Mouse (Mus musculus): Measurements from ENCODE around the gene Mrgbp. TPM values are rescaled to one million over a fixed set of nuclear protein-coding genes. Genes with fewer than 3 reads are reported as not detected.

Gene Mrgbp
- not detected in 2 replicates for polyA plus RNA-seq (2012; ENCODE audit: insufficient read depth, insufficient read length, low replicate concordance, missing spikeins)

GRCm38 (mm10) chr2:180581002-180581401 lies at the start of gene Mrgbp:
Gene Mrgbp (plus strand): TSS chr2:180581304.
- Histone ChIP-seq H3K4me3 (ENCODE audit: insufficient read depth, low read depth, low read length) (no peak within 1 kb of the TSS), H3K27ac (ENCODE audit: insufficient read depth, low read depth, low read length) (no peak within 1 kb of the TSS), H3K4me1 (ENCODE audit: control insufficient read depth, insufficient read depth, low read length) (peaks cover 15% of the 10 kb centered on the region)
- TF ChIP-seq POLR2A (IDR thresholded peaks at IDR 0.05; ENCODE audit: insufficient read depth, low read depth, low read length) (no peak), CTCF (IDR thresholded peaks at IDR 0.05; ENCODE audit: insufficient read depth, low read depth, low read length) (no peak)
- 71% methylated on average over 3 of the region's 3 CpGs for WGBS

DNA sequence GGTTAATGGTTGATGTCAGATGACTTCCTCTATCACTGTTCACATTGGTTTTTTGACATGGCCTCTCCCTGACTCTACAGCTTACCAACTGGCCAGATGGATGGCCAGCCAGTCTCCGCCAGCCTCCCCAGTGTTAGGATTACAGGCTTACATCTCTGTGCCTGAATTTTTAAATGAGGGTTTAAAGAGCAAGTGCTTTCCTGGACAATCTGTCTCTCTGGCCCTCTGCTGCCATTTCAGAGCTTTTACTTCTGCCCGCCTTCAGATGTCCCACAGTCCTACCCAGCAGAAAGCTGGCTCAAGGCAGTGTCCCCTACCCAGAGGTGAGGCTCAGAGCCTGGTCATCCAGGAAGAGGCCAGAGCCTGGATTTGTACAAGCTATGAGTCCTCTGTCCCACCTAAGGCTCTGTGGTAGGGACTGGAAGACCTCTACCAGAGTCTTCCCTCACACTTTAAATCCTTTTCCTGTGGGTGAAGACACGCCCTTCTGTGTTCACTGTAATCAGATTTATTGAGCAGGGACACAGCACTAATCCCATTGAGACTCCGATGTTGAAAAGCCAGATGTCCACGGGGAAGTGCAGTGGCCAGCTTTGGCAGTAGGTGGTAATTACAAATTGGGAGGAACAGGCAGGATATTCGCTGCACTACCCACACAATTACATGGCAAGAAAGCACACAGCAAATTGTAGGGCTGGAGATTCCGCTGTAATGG lies 49.3 kb upstream of the Mrgbp start:
- 54% methylated on average over 7 of the region's 7 CpGs for WGBS
- H3K4me3 ChIP-seq (ENCODE audit: insufficient read depth, low read depth, low read length) = no peak overlapping the region
- TF ChIP-seq POLR2A (IDR thresholded peaks at IDR 0.05; ENCODE audit: insufficient read depth, low read depth, low read length) = no peak
- TF ChIP-seq CTCF (IDR thresholded peaks at IDR 0.05; ENCODE audit: insufficient read depth, low read depth, low read length) = no peak

DNA sequence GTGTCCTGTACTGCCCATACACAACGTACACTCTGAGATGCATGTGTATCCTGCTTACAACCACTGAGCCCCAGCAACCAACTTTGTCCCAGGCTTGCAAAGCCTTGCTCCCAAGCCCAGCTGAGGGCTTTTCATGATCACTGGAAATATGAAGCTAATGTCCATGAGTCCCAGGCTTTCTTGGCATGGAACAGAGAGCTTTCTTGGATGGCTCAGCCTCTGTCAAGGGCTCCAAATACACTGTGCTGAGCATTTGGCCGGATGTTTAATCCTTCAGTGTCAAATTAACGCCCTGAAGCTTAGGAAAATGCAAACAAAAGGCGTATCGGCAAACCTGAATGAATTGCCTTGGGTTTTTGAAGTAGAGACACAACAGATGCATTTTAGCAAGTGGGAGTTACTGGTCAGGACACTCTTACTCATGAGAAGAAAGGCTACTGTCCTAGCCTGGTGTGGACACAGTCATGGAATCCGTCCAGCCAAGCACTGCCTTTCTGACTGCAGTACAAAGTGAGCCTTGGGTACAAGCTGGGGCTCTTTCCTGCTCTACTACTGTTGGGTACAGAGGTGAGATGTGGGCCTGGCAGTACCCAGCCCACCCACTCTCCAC lies 48.6 kb upstream of the Mrgbp start:
- Histone ChIP-seq H3K27ac (ENCODE audit: insufficient read depth, low read depth, low read length) (no peak overlapping the region), H3K4me1 (ENCODE audit: control insufficient read depth, insufficient read depth, low read length) (peaks cover 32% of the 10 kb centered on the region), H3K4me3 (ENCODE audit: insufficient read depth, low read depth, low read length) (no peak overlapping the region)
- TF ChIP-seq POLR2A (IDR thresholded peaks at IDR 0.05; ENCODE audit: insufficient read depth, low read depth, low read length) (no peak), CTCF (IDR thresholded peaks at IDR 0.05; ENCODE audit: insufficient read depth, low read depth, low read length) (no peak)
- 52% methylated on average over 6 of the region's 6 CpGs for WGBS

More for the DNA sequence above, 49.3 kb upstream of the Mrgbp start:
- Histone ChIP-seq H3K4me1 (ENCODE audit: control insufficient read depth, insufficient read depth, low read length) (peaks cover 34% of the 10 kb centered on the region), H3K27ac (ENCODE audit: insufficient read depth, low read depth, low read length) (no peak overlapping the region)

DNA sequence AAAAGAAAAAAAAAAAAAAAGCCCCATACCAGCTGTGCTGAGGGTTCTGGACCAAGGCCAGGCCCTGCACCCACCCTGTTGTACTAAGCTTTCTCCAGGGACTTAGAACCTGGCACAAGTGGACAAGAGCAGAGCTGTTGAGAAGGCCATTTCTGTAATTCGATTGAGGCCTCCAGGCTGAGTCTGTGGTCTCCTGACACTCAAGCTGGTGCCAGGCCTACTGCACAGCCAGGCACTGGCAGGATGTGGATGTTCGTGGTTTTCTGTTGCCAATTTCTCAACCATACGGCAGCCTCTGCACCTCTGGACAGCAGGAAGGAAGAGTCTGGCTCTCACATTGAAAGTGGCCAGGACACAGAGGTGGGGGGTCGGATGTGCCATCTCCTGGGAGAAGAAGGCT lies 47.9 kb upstream of the Mrgbp start:
- Histone ChIP-seq H3K4me1 (ENCODE audit: control insufficient read depth, insufficient read depth, low read length) (peaks cover 27% of the 10 kb centered on the region), H3K4me3 (ENCODE audit: insufficient read depth, low read depth, low read length) (no peak overlapping the region), H3K27ac (ENCODE audit: insufficient read depth, low read depth, low read length) (no peak overlapping the region)
- TF ChIP-seq POLR2A (IDR thresholded peaks at IDR 0.05; ENCODE audit: insufficient read depth, low read depth, low read length) = no peak
- no peak for TF ChIP-seq CTCF (IDR thresholded peaks at IDR 0.05; ENCODE audit: insufficient read depth, low read depth, low read length)
- 66% methylated on average over 4 of the region's 4 CpGs for WGBS

DNA sequence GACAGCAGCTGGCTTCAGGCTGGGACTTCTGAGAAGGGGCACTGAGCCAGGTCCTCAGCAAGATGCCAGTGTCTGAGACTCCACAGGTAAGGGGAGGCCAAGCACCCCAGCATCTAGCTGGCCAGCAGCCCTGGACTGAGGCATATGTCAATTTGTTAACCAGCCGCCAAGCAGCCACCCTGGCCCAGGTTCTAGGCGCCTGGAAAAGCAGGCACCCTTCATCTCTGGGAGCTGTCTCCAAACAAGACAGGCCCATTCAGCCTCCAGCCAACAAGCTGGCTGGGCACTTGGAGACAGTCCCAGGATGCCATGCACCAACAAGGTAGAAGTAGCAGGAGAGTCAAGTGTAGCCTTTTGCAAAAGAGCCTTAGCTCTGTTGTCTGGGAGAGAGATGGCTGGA lies 37.4 kb upstream of the Mrgbp start:
- no peak overlapping the region for H3K27ac ChIP-seq (ENCODE audit: insufficient read depth, low read depth, low read length)
- H3K4me1 ChIP-seq (ENCODE audit: control insufficient read depth, insufficient read depth, low read length) = peaks cover 10% of the 10 kb centered on the region
- WGBS = 77% methylated on average over 2 of the region's 2 CpGs
- no peak overlapping the region for H3K4me3 ChIP-seq (ENCODE audit: insufficient read depth, low read depth, low read length)
- TF ChIP-seq CTCF (IDR thresholded peaks at IDR 0.05; ENCODE audit: insufficient read depth, low read depth, low read length) (no peak), POLR2A (IDR thresholded peaks at IDR 0.05; ENCODE audit: insufficient read depth, low read depth, low read length) (no peak)

DNA sequence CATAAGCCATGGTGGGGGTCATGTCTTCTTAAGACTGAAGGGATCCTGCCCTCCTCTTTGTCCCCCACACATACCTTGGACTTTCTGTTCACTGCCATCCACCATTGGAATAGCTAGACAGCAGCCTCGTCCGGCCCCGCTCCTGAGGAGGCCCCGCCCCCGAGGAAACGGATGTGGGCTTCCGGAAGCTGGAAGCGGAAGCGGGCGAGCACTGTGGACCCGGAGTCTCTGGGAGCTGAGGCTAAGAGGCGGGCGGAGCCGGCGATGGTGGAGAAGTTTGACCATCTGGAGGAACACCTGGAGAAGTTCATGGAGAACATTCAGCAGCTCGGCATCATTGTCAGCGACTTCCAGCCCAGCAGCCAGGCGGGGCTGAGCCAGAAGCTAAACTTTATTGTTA lies 36.1 kb upstream of the Mrgbp start:
- 88% methylated on average over 18 of the region's 18 CpGs for WGBS
- Histone ChIP-seq H3K4me1 (ENCODE audit: control insufficient read depth, insufficient read depth, low read length) (peaks cover 10% of the 10 kb centered on the region), H3K4me3 (ENCODE audit: insufficient read depth, low read depth, low read length) (no peak overlapping the region), H3K27ac (ENCODE audit: insufficient read depth, low read depth, low read length) (no peak overlapping the region)
- no peak for TF ChIP-seq CTCF (IDR thresholded peaks at IDR 0.05; ENCODE audit: insufficient read depth, low read depth, low read length)
- TF ChIP-seq POLR2A (IDR thresholded peaks at IDR 0.05; ENCODE audit: insufficient read depth, low read depth, low read length) = no peak

DNA sequence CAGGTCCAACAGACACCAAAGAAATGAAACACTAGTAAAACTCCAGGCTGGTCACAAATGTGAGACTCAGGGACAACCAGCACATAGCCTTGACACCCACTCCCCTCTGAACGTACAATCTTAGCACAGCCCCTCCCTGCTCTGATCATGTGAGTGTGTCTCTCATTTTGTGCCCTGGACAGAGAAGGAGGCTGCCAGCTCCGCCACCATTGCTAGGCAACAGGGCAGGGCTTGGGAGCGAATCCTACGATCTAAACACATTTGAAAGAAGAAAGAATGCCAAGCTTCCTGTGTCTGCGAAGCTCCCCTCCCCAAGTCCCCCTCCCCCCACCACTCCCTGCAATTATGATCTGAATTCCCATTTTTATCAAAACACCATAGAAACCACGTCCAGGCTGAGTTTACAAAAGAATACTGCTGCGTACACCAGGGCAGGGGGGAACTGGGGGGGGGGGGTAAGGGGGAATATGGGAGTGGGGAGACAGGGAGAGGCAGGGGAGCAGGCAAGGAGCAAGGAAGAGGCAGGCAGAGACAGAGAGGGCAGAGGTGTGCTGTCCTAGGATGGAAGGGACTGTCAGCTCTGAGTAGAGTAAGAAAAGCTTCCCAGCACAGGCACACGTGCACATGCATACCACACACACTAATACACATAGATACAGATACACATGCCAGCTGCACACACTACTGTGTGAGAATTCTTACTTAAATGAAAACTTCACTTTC lies 33.6 kb upstream of the Mrgbp start:
- Histone ChIP-seq H3K4me3 (ENCODE audit: insufficient read depth, low read depth, low read length) (no peak overlapping the region), H3K27ac (ENCODE audit: insufficient read depth, low read depth, low read length) (no peak overlapping the region), H3K4me1 (ENCODE audit: control insufficient read depth, insufficient read depth, low read length) (peaks cover 14% of the 10 kb centered on the region)
- TF ChIP-seq POLR2A (IDR thresholded peaks at IDR 0.05; ENCODE audit: insufficient read depth, low read depth, low read length) (no peak), CTCF (IDR thresholded peaks at IDR 0.05; ENCODE audit: insufficient read depth, low read depth, low read length) (no peak)
- 14% methylated on average over 8 of the region's 8 CpGs for WGBS

DNA sequence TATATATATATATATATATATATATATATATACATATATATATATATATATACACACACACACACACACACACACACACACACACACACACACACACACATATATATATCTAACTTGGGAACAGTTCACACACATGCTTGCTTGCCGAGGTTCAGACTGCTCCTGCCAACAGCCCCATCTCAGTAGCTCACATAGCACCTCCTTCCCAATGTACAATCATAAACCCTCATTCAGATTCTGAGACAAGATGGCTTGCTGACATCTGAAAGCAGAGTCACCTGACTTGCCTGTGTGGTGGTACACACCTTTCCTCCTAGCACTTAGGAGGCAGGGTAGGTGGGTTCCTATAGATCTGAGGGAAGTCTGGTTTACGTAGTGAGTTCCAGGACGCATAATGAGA lies 28.8 kb upstream of the Mrgbp start:
- Histone ChIP-seq H3K4me3 (ENCODE audit: insufficient read depth, low read depth, low read length) (no peak overlapping the region), H3K4me1 (ENCODE audit: control insufficient read depth, insufficient read depth, low read length) (peaks cover 11% of the 10 kb centered on the region), H3K27ac (ENCODE audit: insufficient read depth, low read depth, low read length) (no peak overlapping the region)
- TF ChIP-seq POLR2A (IDR thresholded peaks at IDR 0.05; ENCODE audit: insufficient read depth, low read depth, low read length) (no peak), CTCF (IDR thresholded peaks at IDR 0.05; ENCODE audit: insufficient read depth, low read depth, low read length) (no peak)
- 77% methylated on average over 3 of the region's 3 CpGs for WGBS

DNA sequence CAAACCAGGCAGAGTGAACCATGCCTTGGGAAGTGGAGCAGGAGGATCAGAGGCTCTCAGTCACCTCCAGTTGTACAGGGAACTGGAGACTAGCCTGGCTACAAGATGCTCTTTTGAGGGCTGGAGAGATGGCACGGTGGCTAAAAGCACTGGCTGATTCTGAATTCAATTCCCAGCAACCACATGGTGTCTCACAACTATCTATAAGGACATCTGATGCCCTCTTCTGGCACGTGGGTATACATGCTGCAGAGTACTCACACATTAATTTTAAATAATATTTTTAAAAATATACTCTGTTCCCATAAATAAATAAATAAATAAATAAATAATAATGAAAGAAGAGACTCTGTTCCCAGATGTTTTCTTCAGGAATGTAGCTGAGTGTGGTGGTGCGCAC lies 25.9 kb upstream of the Mrgbp start:
- Histone ChIP-seq H3K27ac (ENCODE audit: insufficient read depth, low read depth, low read length) (no peak overlapping the region), H3K4me3 (ENCODE audit: insufficient read depth, low read depth, low read length) (no peak overlapping the region)
- no peak for TF ChIP-seq POLR2A (IDR thresholded peaks at IDR 0.05; ENCODE audit: insufficient read depth, low read depth, low read length)
- no peak for TF ChIP-seq CTCF (IDR thresholded peaks at IDR 0.05; ENCODE audit: insufficient read depth, low read depth, low read length)

More for the DNA sequence above, 25.9 kb upstream of the Mrgbp start:
- H3K4me1 ChIP-seq (ENCODE audit: control insufficient read depth, insufficient read depth, low read length) = peaks cover 4% of the 10 kb centered on the region; the same call in 1 of the 2 replicates
- 55% methylated on average over 3 of the region's 3 CpGs for WGBS

All from olfactory bulb, adult 2 months (tissue).